Mouse (Mus musculus) MEL (cell line): Measurements from ENCODE around the gene Il6. TPM values are rescaled to one million over a fixed set of nuclear protein-coding genes. Genes with fewer than 3 reads are reported as not detected.
A peak's percentile ranks its signal among the peaks of the same experiment; 100 is the strongest.

ENCODE experiments used
- DNase-seq: peaks from one replicate; pipeline ENCODE4 v3.0.0; 2011; ENCODE audit warnings: low read depth, low spot score
- H3K27ac ChIP-seq: 2 replicates; pipeline ENCODE4 v1.5.1; 2012; ENCODE audit warnings: low read depth, mild to moderate bottlenecking, control low read depth, low read length, moderate library complexity; ENCODE audit not compliant: control insufficient read depth
- H3K27me3 ChIP-seq, 2 experiments: fragments of 150-350 bp in 1 of 2; sonication (generic) in 1 of 2; 2 replicates each; pipeline ENCODE4 v1.6.1; 2012; ENCODE audit warnings: low read length in 2 of 2, mild to moderate bottlenecking in 2 of 2, improper control_type of control experiment in 1 of 2, moderate library complexity in 1 of 2; ENCODE audit not compliant: insufficient read depth in 2 of 2, control insufficient read depth in 1 of 2
- H3K36me3 ChIP-seq, 2 experiments: 2 replicates each; pipeline ENCODE4 v1.6.1; 2012 to 2014; ENCODE audit warnings: low read length in 2 of 2, improper control_type of control experiment in 1 of 2, inconsistent platforms in 1 of 2, mild to moderate bottlenecking in 1 of 2; ENCODE audit not compliant: insufficient read depth in 2 of 2, control insufficient read depth in 1 of 2
- H3K4me1 ChIP-seq, 2 experiments: fragments of 150-350 bp in 1 of 2; sonication (generic) in 1 of 2; 2 replicates each; pipeline ENCODE4 v1.6.1; 2012; ENCODE audit warnings: low read length in 2 of 2, improper control_type of control experiment in 1 of 2, mild to moderate bottlenecking in 1 of 2; ENCODE audit not compliant: insufficient read depth in 2 of 2, control insufficient read depth in 1 of 2
- H3K4me3 ChIP-seq, 2 experiments: fragments of 150-350 bp in 1 of 2; sonication (generic) in 1 of 2; 2 replicates each; pipeline ENCODE4 v1.5.1; 2012; ENCODE audit warnings: low read depth in 2 of 2, low read length in 2 of 2, mild to moderate bottlenecking in 2 of 2, moderate library complexity in 2 of 2, control low read depth in 1 of 2, improper control_type of control experiment in 1 of 2; ENCODE audit not compliant: control insufficient read depth in 1 of 2, insufficient read depth in 1 of 2
- H3K79me2 ChIP-seq: 2 replicates; pipeline ENCODE4 v1.6.1; 2012; ENCODE audit warnings: mild to moderate bottlenecking, low read length, moderate library complexity; ENCODE audit not compliant: control insufficient read depth, poor library complexity, insufficient read depth
- H3K9ac ChIP-seq: 2 replicates; pipeline ENCODE4 v1.6.1; 2012; ENCODE audit warnings: low read depth, mild to moderate bottlenecking, control low read depth, low read length, moderate library complexity; ENCODE audit not compliant: control insufficient read depth, poor library complexity, severe bottlenecking
- H3K9me3 ChIP-seq: fragments of 150-350 bp; sonication (generic); replicated peaks from 2 replicates; pipeline ENCODE4 v1.6.1; 2012; ENCODE audit warnings: mild to moderate bottlenecking, low read length, improper control_type of control experiment, moderate library complexity; ENCODE audit not compliant: insufficient read depth
- CHD2 ChIP-seq: IDR thresholded peaks from 2 replicates; pipeline ENCODE4 v1.6.1; 2011; ENCODE audit warnings: low read length, improper control_type of control experiment
- CTCF ChIP-seq, 3 experiments: IDR thresholded peaks in 2 of 3; conservative IDR thresholded peaks in 1 of 3; 2 replicates each; pipeline ENCODE4 v1.5.1; 2011 to 2012; ENCODE audit warnings: low read length in 3 of 3, low read depth in 2 of 3, mild to moderate bottlenecking in 2 of 3, improper control_type of control experiment in 1 of 3, inconsistent platforms in 1 of 3, mixed read lengths in 1 of 3, moderate library complexity in 1 of 3; ENCODE audit not compliant: control insufficient read depth in 1 of 3, insufficient read depth in 1 of 3, poor library complexity in 1 of 3, severe bottlenecking in 1 of 3
- E2F4 ChIP-seq: IDR thresholded peaks from 2 replicates; pipeline ENCODE4 v1.6.1; 2011; ENCODE audit warnings: low read depth, low read length, improper control_type of control experiment, borderline replicate concordance
- EP300 ChIP-seq, 2 experiments: IDR thresholded peaks; 2 replicates each; pipeline ENCODE4 v1.6.1; 2011; ENCODE audit warnings: improper control_type of control experiment in 2 of 2, low read length in 2 of 2, low read depth in 1 of 2, mild to moderate bottlenecking in 1 of 2
- GATA1 ChIP-seq: IDR thresholded peaks from 2 replicates; pipeline ENCODE4 v1.6.1; 2011; ENCODE audit warnings: low read depth, low read length, improper control_type of control experiment
- MAFK ChIP-seq: IDR thresholded peaks from 2 replicates; pipeline ENCODE4 v1.6.1; 2011; ENCODE audit warnings: low read depth, mild to moderate bottlenecking, low read length, improper control_type of control experiment, borderline replicate concordance
- MAX ChIP-seq: IDR thresholded peaks from 2 replicates; pipeline ENCODE4 v1.6.1; 2011; ENCODE audit warnings: low read length, improper control_type of control experiment
- MXI1 ChIP-seq: IDR thresholded peaks from 2 replicates; pipeline ENCODE4 v1.6.1; 2011; ENCODE audit warnings: mild to moderate bottlenecking, low read depth, low read length, improper control_type of control experiment
- MYC ChIP-seq: IDR thresholded peaks from 2 replicates; pipeline ENCODE4 v1.6.1; 2011; ENCODE audit warnings: low read depth, mild to moderate bottlenecking, low read length, improper control_type of control experiment, moderate library complexity
- POLR2A ChIP-seq, 2 experiments: IDR thresholded peaks; 2 replicates each; pipeline ENCODE4 v1.6.1; 2011 to 2012; ENCODE audit warnings: low read length in 2 of 2, mild to moderate bottlenecking in 2 of 2, control low read depth in 1 of 2, improper control_type of control experiment in 1 of 2, low read depth in 1 of 2, moderate library complexity in 1 of 2; ENCODE audit not compliant: control insufficient read depth in 1 of 2, insufficient read depth in 1 of 2, poor library complexity in 1 of 2
- POLR2AphosphoS2 ChIP-seq: IDR thresholded peaks from 2 replicates; pipeline ENCODE4 v1.6.1; 2011; ENCODE audit warnings: low read length, improper control_type of control experiment
- POLR2AphosphoS5 ChIP-seq: IDR thresholded peaks from 2 replicates; pipeline ENCODE4 v1.6.1; 2012; ENCODE audit warnings: low read depth, borderline replicate concordance, mild to moderate bottlenecking, inconsistent platforms, low read length, moderate library complexity, mixed read lengths
- RAD21 ChIP-seq: IDR thresholded peaks from 2 replicates; pipeline ENCODE4 v1.6.1; 2011; ENCODE audit warnings: mild to moderate bottlenecking, low read depth, low read length, improper control_type of control experiment
- RCOR1 ChIP-seq: IDR thresholded peaks from 2 replicates; pipeline ENCODE4 v1.6.1; 2012; ENCODE audit warnings: low read depth, mild to moderate bottlenecking, inconsistent platforms, low read length, improper control_type of control experiment
- SMC3 ChIP-seq: IDR thresholded peaks from 2 replicates; pipeline ENCODE4 v1.6.1; 2011; ENCODE audit warnings: low read depth, low read length, improper control_type of control experiment
- TBP ChIP-seq: IDR thresholded peaks from 2 replicates; pipeline ENCODE4 v1.8.0; 2011; ENCODE audit warnings: low read depth, low read length, improper control_type of control experiment
- TCF12 ChIP-seq: IDR thresholded peaks from 2 replicates; pipeline ENCODE4 v1.6.1; 2014; ENCODE audit warnings: low read depth, mild to moderate bottlenecking, inconsistent platforms, low read length, improper control_type of control experiment, moderate library complexity
- USF1 ChIP-seq: IDR thresholded peaks from 2 replicates; pipeline ENCODE4 v1.6.1; 2014; ENCODE audit warnings: low read depth, mild to moderate bottlenecking, inconsistent platforms, low read length, improper control_type of control experiment, moderate library complexity
- ZC3H11A ChIP-seq: IDR thresholded peaks from 2 replicates; pipeline ENCODE4 v1.6.1; 2012; ENCODE audit warnings: low read depth, mild to moderate bottlenecking, inconsistent platforms, low read length, improper control_type of control experiment
- ZKSCAN1 ChIP-seq: IDR thresholded peaks from 2 replicates; pipeline ENCODE4 v1.6.1; 2012; ENCODE audit warnings: low read depth, mild to moderate bottlenecking, inconsistent platforms, low read length, improper control_type of control experiment, moderate library complexity
- ZMIZ1 ChIP-seq: IDR thresholded peaks from 2 replicates; pipeline ENCODE4 v1.6.1; 2012; ENCODE audit warnings: low read depth, mild to moderate bottlenecking, inconsistent platforms, low read length, improper control_type of control experiment, moderate library complexity
- ZNF384 ChIP-seq: IDR thresholded peaks from 2 replicates; pipeline ENCODE4 v1.6.1; 2012; ENCODE audit warnings: low read depth, mild to moderate bottlenecking, inconsistent platforms, low read length, improper control_type of control experiment
- polyA plus RNA-seq, 2 experiments: library from polyadenylated mRNA; stranded (reverse) in 1 of 2; unstranded in 1 of 2; fragments of >175 nt in 1 of 2; fragments of >200 nt in 1 of 2; gene quantifications; 2 replicates each; pipeline versions ENCODE4 v1.2.1 to v1.2.4; 2012; ENCODE audit warnings: low replicate concordance in 2 of 2, low read depth in 1 of 2; ENCODE audit not compliant: insufficient read length in 2 of 2, insufficient read depth in 1 of 2, missing spikeins in 1 of 2
- total RNA-seq: library from RNA; depleted of rRNA; stranded (reverse); fragments of 300-350 nt; gene quantifications from 2 replicates; pipeline ENCODE4 v1.2.3, GENCODE M21; 2012

Gene Il6
- total and polyA plus RNA-seq, 3 experiments: not detected

DNA sequence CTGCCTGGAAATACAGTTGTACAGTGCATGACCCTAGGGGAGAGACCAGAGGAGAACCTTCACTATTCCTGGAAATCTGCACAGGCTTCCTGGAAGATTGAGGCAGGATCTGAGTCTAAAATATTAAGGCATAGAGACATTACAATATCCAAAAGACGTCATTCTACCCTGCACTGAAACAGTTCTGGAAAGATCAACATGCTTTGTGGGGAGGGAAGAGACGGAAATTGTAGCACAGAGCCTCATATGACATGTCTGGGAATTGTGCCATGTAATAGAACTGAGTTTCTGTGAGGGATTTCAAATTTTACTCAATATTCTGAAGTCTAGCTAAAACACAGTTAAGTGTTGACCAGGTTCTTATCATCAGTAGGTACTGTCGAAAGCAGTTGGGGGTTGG lies 12.0 kb upstream of the Il6 start:
- Histone ChIP-seq H3K4me3 (no peak overlapping the region), H3K9me3 (no peaks in the 10 kb centered on the region), H3K9ac (no peak overlapping the region), H3K27ac (no peak overlapping the region), H3K36me3 (no peaks in the 10 kb centered on the region; a peak in 1 of 4 replicates), H3K4me1 (no peaks in the 10 kb centered on the region), H3K79me2 (no peaks in the 10 kb centered on the region), H3K27me3 (peaks cover 6% of the 10 kb centered on the region in 2 experiments)
- no peak for TF ChIP-seq RAD21
- TF ChIP-seq TCF12: no peak
- no peak for TF ChIP-seq SMC3
- no peak for TF ChIP-seq EP300 (IDR thresholded peaks at IDR 0.05; ENCODE audit: low read depth in 1 of 2, low read length in 2 of 2)
- TF ChIP-seq ZMIZ1: no peak
- no peak for TF ChIP-seq POLR2AphosphoS5
- no peak for TF ChIP-seq RCOR1
- no peak for TF ChIP-seq POLR2AphosphoS2
- no peak for TF ChIP-seq TBP
- no peak for TF ChIP-seq E2F4
- no peak for TF ChIP-seq MAFK
- no peak for TF ChIP-seq MXI1
- no peak for TF ChIP-seq CTCF (IDR thresholded peaks at IDR 0.05 in 2 of 3, conservative IDR thresholded peaks at IDR 0.05 in 1 of 3; ENCODE audit: control insufficient read depth in 1 of 3, insufficient read depth in 1 of 3, low read depth in 2 of 3, low read length in 3 of 3, poor library complexity in 1 of 3, severe bottlenecking in 1 of 3)
- no peak for DNase-seq

DNA sequence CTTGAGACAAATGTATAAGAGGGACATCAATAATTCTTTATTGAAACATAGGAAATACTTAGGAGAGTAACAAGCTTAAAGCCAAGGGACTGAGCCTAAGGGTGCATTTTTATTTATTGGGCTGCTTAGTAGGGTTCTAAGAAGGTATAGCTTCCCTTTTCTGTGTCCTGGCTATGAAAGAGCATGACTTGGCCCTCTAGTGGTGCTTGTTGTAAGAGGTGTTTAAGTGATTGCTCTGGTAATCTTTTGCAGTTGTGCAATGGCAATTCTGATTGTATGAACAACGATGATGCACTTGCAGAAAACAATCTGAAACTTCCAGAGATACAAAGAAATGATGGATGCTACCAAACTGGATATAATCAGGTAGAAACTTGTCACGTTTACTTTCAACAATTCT lies 1.7 kb downstream of the Il6 start:
- Histone ChIP-seq H3K9me3 (no peaks in the 10 kb centered on the region), H3K79me2 (no peaks in the 10 kb centered on the region), H3K4me3 (no peak overlapping the region), H3K27ac (no peak overlapping the region), H3K27me3 (peaks cover 4 to 6% of the 10 kb centered on the region in 2 experiments; a peak in 2 of 4 replicates), H3K9ac (no peak overlapping the region), H3K4me1 (peaks cover 9 to 16% of the 10 kb centered on the region in 2 experiments), H3K36me3 (peaks cover 0 to 11% of the 10 kb centered on the region in 2 experiments; a peak in 2 of 4 replicates)
- peak; percentile 91 for DNase-seq
- no peak for TF ChIP-seq EP300 (IDR thresholded peaks at IDR 0.05; ENCODE audit: low read depth in 1 of 2, low read length in 2 of 2)
- peak; percentile 86 for TF ChIP-seq ZC3H11A
- no peak for TF ChIP-seq MAX
- TF ChIP-seq RAD21: peak; percentile 85
- peak; percentile 95 for TF ChIP-seq SMC3
- TF ChIP-seq CTCF (IDR thresholded peaks at IDR 0.05 in 2 of 3, conservative IDR thresholded peaks at IDR 0.05 in 1 of 3; ENCODE audit: control insufficient read depth in 1 of 3, insufficient read depth in 1 of 3, low read depth in 2 of 3, low read length in 3 of 3, poor library complexity in 1 of 3, severe bottlenecking in 1 of 3): peak; percentile 27 to 94 (median 84)
- no peak for TF ChIP-seq CHD2
- TF ChIP-seq RCOR1: peak; percentile 39; the same call in 1 of the 2 replicates
- 0 out of 2 replicates have a peak, but pooled peaks have one; percentile 26 for TF ChIP-seq ZNF384
- TF ChIP-seq ZKSCAN1: peak; percentile 86
- 0 out of 2 replicates have a peak, but pooled peaks have one; percentile 4 for TF ChIP-seq GATA1
- TF ChIP-seq USF1: no peak
- TF ChIP-seq POLR2A (IDR thresholded peaks at IDR 0.05; ENCODE audit: control insufficient read depth in 1 of 2, insufficient read depth in 1 of 2, low read depth in 1 of 2, low read length in 2 of 2, poor library complexity in 1 of 2): no peak
- TF ChIP-seq POLR2AphosphoS2: no peak
- 0 out of 2 replicates have a peak, but pooled peaks have one; percentile 49 for TF ChIP-seq MYC
